Mouse (Mus musculus): ENCODE results near the gene Mki67.

DNA sequence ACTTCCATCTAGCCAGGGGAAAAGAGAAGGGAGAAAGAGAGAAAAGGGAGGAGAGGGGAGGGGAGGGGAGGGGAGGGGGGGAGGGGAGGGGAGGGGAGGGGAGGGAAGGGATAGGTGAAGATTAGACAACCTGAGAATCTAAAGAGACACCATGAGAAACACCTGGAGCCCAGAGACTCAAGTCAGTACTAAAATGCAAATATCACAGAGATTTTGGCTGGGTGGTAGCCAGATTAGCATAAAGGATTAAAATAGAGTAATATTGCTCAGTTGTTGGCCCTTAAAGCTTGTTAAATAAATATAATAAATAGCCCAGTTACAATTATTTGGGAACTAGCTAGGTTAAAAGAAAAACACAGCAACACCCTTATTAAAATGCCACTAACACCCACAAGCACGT is 3.6 kb downstream of the Mki67 start:
- TF ChIP-seq EP300 (IDR thresholded peaks at IDR 0.05) (no peak), CTCF (IDR thresholded peaks at IDR 0.05) (no peak)

Data from lung, postnatal 0 days (tissue).